Mouse (Mus musculus): Measurements from ENCODE around the gene B4galt3. TPM values are rescaled to one million over a fixed set of nuclear protein-coding genes. Genes with fewer than 3 reads are reported as not detected.

The B4galt3 gene
- polyA plus RNA-seq, 1 experiment from 2014 or later, result 70.8 TPM

DNA sequence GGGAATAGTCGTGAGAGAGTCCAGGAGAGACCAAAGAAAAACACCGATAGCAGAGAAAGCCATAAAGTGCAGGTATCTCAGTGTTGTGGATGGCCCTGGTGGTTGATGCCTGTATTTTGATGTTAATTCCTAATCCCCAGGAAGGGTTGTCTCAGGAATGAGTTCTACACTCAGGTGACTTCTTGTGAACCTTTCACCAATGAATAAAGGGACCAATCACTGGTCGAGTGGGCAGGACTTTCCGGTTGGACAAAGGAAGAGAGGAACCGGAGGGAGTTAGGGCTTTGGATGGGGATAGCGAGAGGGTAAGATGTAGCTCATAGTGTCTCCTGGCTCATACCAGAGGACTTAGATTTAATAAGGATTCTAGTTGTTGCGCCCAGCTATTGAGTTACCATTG is 49.6 kb downstream of the B4galt3 start:
- 13% methylated on average over 7 of the region's 7 CpGs for WGBS
- no peak for DNase-seq (ENCODE audit: low spot score)
- no peaks in the 10 kb centered on the region for H3K27me3 ChIP-seq (replicated peaks; ENCODE audit: low read depth, poor library complexity, severe bottlenecking)
- 0 out of 2 replicates have a peak, but pooled peaks cover under 1% of the 10 kb centered on the region for H3K36me3 ChIP-seq (replicated peaks)
- peak overlapping the region; percentile 42 for H3K4me3 ChIP-seq
- H3K27ac ChIP-seq (replicated peaks), result no peak overlapping the region; the same call in 1 of the 2 replicates
- no peaks in the 10 kb centered on the region for H3K9me3 ChIP-seq
- H3K4me1 ChIP-seq, result peaks cover 9% of the 10 kb centered on the region; the same call in 1 of the 2 replicates

GRCm38 (mm10) chr1:171320151-171320550 is 50.0 kb downstream of the B4galt3 start:
- H3K27me3 ChIP-seq (replicated peaks; ENCODE audit: low read depth, poor library complexity, severe bottlenecking), result no peaks in the 10 kb centered on the region
- no peak for DNase-seq (ENCODE audit: low spot score)
- H3K4me1 ChIP-seq, result peaks cover 9% of the 10 kb centered on the region; the same call in 1 of the 2 replicates
- 0 out of 2 replicates have a peak, but pooled peaks cover 4% of the 10 kb centered on the region for H3K36me3 ChIP-seq (replicated peaks)
- no peak overlapping the region; the same call in 1 of the 2 replicates for H3K27ac ChIP-seq (replicated peaks)
- peak overlapping the region; percentile 42 for H3K4me3 ChIP-seq
- 13% methylated on average over 5 of the region's 5 CpGs for WGBS
- no peaks in the 10 kb centered on the region for H3K9me3 ChIP-seq

DNA sequence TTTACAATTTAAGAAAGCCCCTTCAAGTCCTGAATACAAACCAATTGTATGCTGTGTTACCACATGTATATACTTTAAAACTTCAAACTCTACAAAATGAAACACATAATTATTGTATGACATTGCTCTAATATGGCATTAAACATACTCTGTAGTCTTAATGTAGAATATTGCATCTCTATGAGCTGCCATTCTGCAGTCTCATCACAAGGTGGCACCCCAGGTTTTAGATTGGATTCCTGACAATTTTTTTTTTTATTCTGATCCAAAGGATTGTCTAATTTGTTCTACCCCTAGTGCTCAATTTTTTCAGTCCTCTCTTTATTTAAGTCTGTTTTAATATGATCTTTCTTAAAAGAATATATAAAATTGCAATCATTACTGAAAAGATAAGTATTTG is 51.3 kb downstream of the B4galt3 start:
- peaks cover 9% of the 10 kb centered on the region; the same call in 1 of the 2 replicates for H3K4me1 ChIP-seq
- H3K4me3 ChIP-seq, result no peak overlapping the region
- no peaks in the 10 kb centered on the region for H3K27me3 ChIP-seq (replicated peaks; ENCODE audit: low read depth, poor library complexity, severe bottlenecking)
- peaks cover 11% of the 10 kb centered on the region; the same call in 1 of the 2 replicates for H3K36me3 ChIP-seq (replicated peaks)
- no peak overlapping the region for H3K27ac ChIP-seq (replicated peaks)
- no peak for DNase-seq (ENCODE audit: low spot score)
- no peaks in the 10 kb centered on the region for H3K9me3 ChIP-seq

DNA sequence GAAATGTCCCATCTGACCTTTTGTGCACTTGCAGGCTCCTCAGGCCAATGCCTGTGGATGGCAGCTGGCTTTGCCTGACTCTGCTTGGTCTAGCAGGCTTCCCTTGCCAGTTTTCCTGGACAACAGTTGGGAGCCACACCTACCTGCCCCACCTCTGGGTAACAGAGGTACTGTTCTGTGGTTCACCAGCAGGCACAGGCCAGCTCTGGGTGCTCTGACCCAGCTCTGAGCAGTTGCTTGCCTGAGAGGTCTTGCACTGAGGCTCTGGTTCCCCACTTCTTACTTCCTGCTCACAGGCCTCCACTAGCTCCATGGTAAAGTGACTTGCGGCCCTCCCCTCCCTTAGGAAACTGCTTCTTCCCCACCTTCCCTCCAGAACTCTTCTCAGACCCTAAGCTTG is 51.9 kb downstream of the B4galt3 start:
- no peak overlapping the region for H3K4me3 ChIP-seq

GRCm38 (mm10) chr1:171325571-171325970 is 55.4 kb downstream of the B4galt3 start:
- no peaks in the 10 kb centered on the region for H3K9me3 ChIP-seq
- no peak for DNase-seq (ENCODE audit: low spot score)
- H3K4me1 ChIP-seq, result peaks cover 23% of the 10 kb centered on the region
- peaks cover 11% of the 10 kb centered on the region; the same call in 1 of the 2 replicates for H3K36me3 ChIP-seq (replicated peaks)
- WGBS, result 81% methylated on average over 2 of the region's 2 CpGs
- H3K4me3 ChIP-seq, result no peak overlapping the region
- no peaks in the 10 kb centered on the region for H3K27me3 ChIP-seq (replicated peaks; ENCODE audit: low read depth, poor library complexity, severe bottlenecking)
- no peak overlapping the region for H3K27ac ChIP-seq (replicated peaks)

More for the DNA sequence above, 51.9 kb downstream of the B4galt3 start:
- Histone ChIP-seq H3K27ac (replicated peaks) (no peak overlapping the region), H3K36me3 (replicated peaks) (peaks cover 11% of the 10 kb centered on the region; the same call in 1 of the 2 replicates), H3K9me3 (no peaks in the 10 kb centered on the region), H3K4me1 (peaks cover 9% of the 10 kb centered on the region; the same call in 1 of the 2 replicates), H3K27me3 (replicated peaks; ENCODE audit: low read depth, poor library complexity, severe bottlenecking) (no peaks in the 10 kb centered on the region)
- 84% methylated on average over 1 of the region's 1 CpGs for WGBS
- DNase-seq (ENCODE audit: low spot score), result no peak

Other genes with a start within 250 kb of the B4galt3 start
- gene Fcgr3, start 205.4 kb upstream of the B4galt3 start, polyA plus RNA-seq (2016; fragmentation: Nextera tagmentation; extraction: Ambion mirVana), result 3.8 and 5.5 TPM in 2 replicates
- 1.1 and 2.0 TPM in 2 replicates for gene Cfap126, start 156.4 kb upstream of the B4galt3 start, polyA plus RNA-seq (2016; fragmentation: Nextera tagmentation; extraction: Ambion mirVana)
- gene Sdhc, start 119.7 kb upstream of the B4galt3 start, polyA plus RNA-seq (2016; fragmentation: Nextera tagmentation; extraction: Ambion mirVana), result 260 and 264 TPM in 2 replicates
- gene Mpz, start 119.6 kb upstream of the B4galt3 start, polyA plus RNA-seq (2016; fragmentation: Nextera tagmentation; extraction: Ambion mirVana), result 0.48 and 0.91 TPM in 2 replicates
- 5.2 and 6.7 TPM in 2 replicates for gene Pcp4l1, start 74.1 kb upstream of the B4galt3 start, polyA plus RNA-seq (2016; fragmentation: Nextera tagmentation; extraction: Ambion mirVana)
- gene Nr1i3, start 56.4 kb upstream of the B4galt3 start, polyA plus RNA-seq (2016; fragmentation: Nextera tagmentation; extraction: Ambion mirVana), result 0.21 TPM in 2 replicates
- gene Tomm40l, start 47.8 kb upstream of the B4galt3 start, polyA plus RNA-seq (2016; fragmentation: Nextera tagmentation; extraction: Ambion mirVana), result 32.4 and 33.3 TPM in 2 replicates
- gene Apoa2, start 45.3 kb upstream of the B4galt3 start, polyA plus RNA-seq (2016; fragmentation: Nextera tagmentation; extraction: Ambion mirVana), result 2.7 and 3.1 TPM in 2 replicates
- gene Fcer1g, start 36.0 kb upstream of the B4galt3 start, polyA plus RNA-seq (2016; fragmentation: Nextera tagmentation; extraction: Ambion mirVana), result 12.4 and 16.5 TPM in 2 replicates
- 11.8 and 12.7 TPM in 2 replicates for gene Adamts4, start 19.9 kb upstream of the B4galt3 start, polyA plus RNA-seq (2016; fragmentation: Nextera tagmentation; extraction: Ambion mirVana)
- gene Ndufs2, start 18.9 kb upstream of the B4galt3 start, polyA plus RNA-seq (2016; fragmentation: Nextera tagmentation; extraction: Ambion mirVana), result 269 and 279 TPM in 2 replicates
- gene Ppox, start 10.9 kb downstream of the B4galt3 start, polyA plus RNA-seq (2016; fragmentation: Nextera tagmentation; extraction: Ambion mirVana), result 52.0 and 57.5 TPM in 2 replicates
- 106 and 107 TPM in 2 replicates for gene Usp21, start 17.7 kb downstream of the B4galt3 start, polyA plus RNA-seq (2016; fragmentation: Nextera tagmentation; extraction: Ambion mirVana)
- gene Ufc1, start 24.7 kb downstream of the B4galt3 start, polyA plus RNA-seq (2016; fragmentation: Nextera tagmentation; extraction: Ambion mirVana), result 100 and 105 TPM in 2 replicates
- 50.3 and 50.4 TPM in 2 replicates for gene Dedd, start 58.8 kb downstream of the B4galt3 start, polyA plus RNA-seq (2016; fragmentation: Nextera tagmentation; extraction: Ambion mirVana)
- 33.6 and 36.8 TPM in 2 replicates for gene Nit1, start 75.3 kb downstream of the B4galt3 start, polyA plus RNA-seq (2016; fragmentation: Nextera tagmentation; extraction: Ambion mirVana)
- gene Pfdn2, start 75.3 kb downstream of the B4galt3 start, polyA plus RNA-seq (2016; fragmentation: Nextera tagmentation; extraction: Ambion mirVana), result 156 TPM in 2 replicates
- 1.2 and 1.6 TPM in 2 replicates for gene Klhdc9, start 90.5 kb downstream of the B4galt3 start, polyA plus RNA-seq (2016; fragmentation: Nextera tagmentation; extraction: Ambion mirVana)
- gene Nectin4, start 99.8 kb downstream of the B4galt3 start, polyA plus RNA-seq (2016; fragmentation: Nextera tagmentation; extraction: Ambion mirVana), result 2.6 and 4.6 TPM in 2 replicates
- gene Arhgap30, start 118.6 kb downstream of the B4galt3 start, polyA plus RNA-seq (2016; fragmentation: Nextera tagmentation; extraction: Ambion mirVana), result 0.65 and 0.72 TPM in 2 replicates
- 138 and 139 TPM in 2 replicates for gene Usf1, start 141.0 kb downstream of the B4galt3 start, polyA plus RNA-seq (2016; fragmentation: Nextera tagmentation; extraction: Ambion mirVana)
- 6.0 and 9.0 TPM in 2 replicates for gene Tstd1, start 148.5 kb downstream of the B4galt3 start, polyA plus RNA-seq (2016; fragmentation: Nextera tagmentation; extraction: Ambion mirVana)
- 34.7 and 37.6 TPM in 2 replicates for gene F11r, start 167.2 kb downstream of the B4galt3 start, polyA plus RNA-seq (2016; fragmentation: Nextera tagmentation; extraction: Ambion mirVana)
- 7.4 and 9.3 TPM in 2 replicates for gene Alyref2, start 233.2 kb downstream of the B4galt3 start, polyA plus RNA-seq (2016; fragmentation: Nextera tagmentation; extraction: Ambion mirVana)

All from embryonic facial prominence, embryonic 10.5 days (tissue).